In genomic region chrX:163908337-163909250, GRCm38 (mm10) we compare ENCODE assay signal across 8 mouse cellular contexts. TPM values are rescaled to one million over a fixed set of nuclear protein-coding genes. Genes with fewer than 3 reads are reported as not detected.
DNase-seq lines count a peak whose midpoint lies in the region; ATAC-seq lines count a peak whose summit lies in the region.

Gene Ap1s2 (plus strand): TSS chrX:163909017.

- peak; percentile 93 for DNase-seq in adipocyte (ENCODE audit: low spot score)
- peak; percentile 95 for DNase-seq in embryo, embryonic 10 days (ENCODE audit: low spot score)
- peak; percentile 91 for DNase-seq in gastrocnemius, postnatal 10 days
- peak; percentile 93 for DNase-seq in induced T-regulatory cell, adult 2 months (ENCODE audit: low read depth)
- DNase-seq in left cerebral cortex, adult 9 months (ENCODE audit: low spot score in 2 of 2): peak; percentile 94
- DNase-seq in right cerebral cortex, postnatal 14 days: peak; percentile 90
- DNase-seq in urinary bladder, postnatal 36 days (ENCODE audit: low spot score in 2 of 2): peak; percentile 87 to 93

- ATAC-seq in megakaryocyte progenitor cell, adult 5-6 weeks (replicated peaks; ENCODE audit: poor library complexity): peak; percentile 92

RNA-seq across cellular contexts. Expression of gene Ap1s2, which starts in this region (rescaled TPM):
- total RNA-seq in gastrocnemius, postnatal 10 days (2021): 10 to 100 TPM; 23.0 to 26.0 TPM
- 59.0 and 74.5 TPM in 2 replicates for total RNA-seq in megakaryocyte progenitor cell, adult 5-6 weeks (2015)
- 35.7 and 37.4 TPM in 2 replicates for total RNA-seq in megakaryocyte progenitor cell, adult 5-6 weeks (2017)

Comparison
In these comparisons a context has a peak if more than half of its experiments do, and no peak if none do; other contexts are left out.
1. Peak in every context shown above with its lines: DNase-seq and ATAC-seq.